ENCODE assay signal across 10 mouse cellular contexts in genomic region chr8:70240642-70241041, GRCm38 (mm10). TPM values are rescaled to one million over a fixed set of nuclear protein-coding genes. Genes with fewer than 3 reads are reported as not detected.
DNase-seq lines count a peak whose midpoint lies in the region; ATAC-seq and TF ChIP-seq lines count a peak whose summit lies in the region.
"Had no signal": no experiment of that assay in that cellular context is flagged by ENCODE, and none has a peak within 500 bp of the region (broad histone marks: within the 10 kb centered on the region; RNA-seq: fewer than 3 reads in every experiment).

No protein-coding gene starts in this region.

- peak; percentile 17 for DNase-seq in embryo, embryonic 10 days (ENCODE audit: low spot score)
- no peak for DNase-seq in embryo, embryonic 10.5 days (ENCODE audit: low spot score)
- no peak for DNase-seq in liver, adult 2 months (ENCODE audit: extremely low read depth, low read depth, low spot score)
- DNase-seq in liver, embryonic 11.5 days (ENCODE audit: low spot score), result no peak
- no peak for DNase-seq in brain, embryonic 14.5 days (ENCODE audit: low read depth)
- peak; percentile 27 for DNase-seq in thymus, postnatal 14 days
- DNase-seq in forebrain, embryonic 11.5 days (ENCODE audit: low spot score), result no peak
- DNase-seq: cerebellum, postnatal 36 days had no signal

- no peaks in the 10 kb centered on the region for H3K9me3 ChIP-seq in liver, embryonic 11.5 days (ENCODE audit: control insufficient read depth, low read length)
- H3K9me3 ChIP-seq in forebrain, embryonic 11.5 days (ENCODE audit: control insufficient read depth, low read length), result no peaks in the 10 kb centered on the region
- H3K9me3 ChIP-seq: megakaryocyte, embryonic 14.5 days had no signal

- TF ChIP-seq CTCF in liver, adult 2 months (IDR thresholded peaks at IDR 0.05; ENCODE audit: low read depth, low read length), result peak; percentile 51
- 0 out of 2 replicates have a peak, but pooled peaks have one; percentile 2 for TF ChIP-seq CTCF in brain, embryonic 14.5 days (IDR thresholded peaks at IDR 0.05; ENCODE audit: borderline replicate concordance, extremely low read depth, insufficient read depth, insufficient read length)

- H3K4me3 ChIP-seq in liver, adult 2 months (ENCODE audit: insufficient read depth, low read depth, low read length), result no peak overlapping the region
- no peak overlapping the region for H3K4me3 ChIP-seq in liver, embryonic 11.5 days (ENCODE audit: low read depth, low read length)
- H3K4me3 ChIP-seq in forebrain, embryonic 11.5 days (ENCODE audit: low read depth, low read length), result no peak overlapping the region
- H3K4me3 ChIP-seq: megakaryocyte, embryonic 14.5 days had no signal

- peaks cover 44% of the 10 kb centered on the region for H3K36me3 ChIP-seq in liver, adult 2 months (ENCODE audit: control insufficient read depth, insufficient read depth, low read length)
- H3K36me3 ChIP-seq in liver, embryonic 11.5 days (ENCODE audit: control insufficient read depth, insufficient read depth, low read length), result peaks cover 44% of the 10 kb centered on the region
- H3K36me3 ChIP-seq in forebrain, embryonic 11.5 days (ENCODE audit: control insufficient read depth, insufficient read depth, low read length), result peaks cover 30% of the 10 kb centered on the region; the same call in 1 of the 2 replicates

- H3K27me3 ChIP-seq in liver, adult 2 months (ENCODE audit: control insufficient read depth, insufficient read depth, low read length), result no peaks in the 10 kb centered on the region
- H3K27me3 ChIP-seq in liver, embryonic 11.5 days (replicated peaks; ENCODE audit: control insufficient read depth, insufficient read depth, low read length), result no peaks in the 10 kb centered on the region
- H3K27me3 ChIP-seq in forebrain, embryonic 11.5 days (ENCODE audit: control insufficient read depth, insufficient read depth, low read length), result no peaks in the 10 kb centered on the region
- H3K27me3 ChIP-seq: megakaryocyte, embryonic 14.5 days had no signal

- no peak for TF ChIP-seq POLR2A in liver, adult 2 months (IDR thresholded peaks at IDR 0.05; ENCODE audit: extremely low read depth, insufficient read depth, low read length)
- TF ChIP-seq POLR2A in brain, embryonic 14.5 days (IDR thresholded peaks at IDR 0.05; ENCODE audit: borderline replicate concordance, extremely low read depth, insufficient read depth, insufficient read length, poor library complexity, severe bottlenecking), result no peak

- no peak overlapping the region for H3K4me2 ChIP-seq in liver, embryonic 11.5 days
- no peak overlapping the region for H3K4me2 ChIP-seq in forebrain, embryonic 11.5 days (ENCODE audit: low read depth, low read length, severe bottlenecking)

- no peak for ATAC-seq in liver, embryonic 11.5 days (replicated peaks; ENCODE audit: low FRiP score)
- no peak for ATAC-seq in erythroid progenitor cell, adult 5-6 weeks (replicated peaks; ENCODE audit: low FRiP score, poor library complexity, severe bottlenecking)
- no peak for ATAC-seq in forebrain, embryonic 11.5 days (replicated peaks; ENCODE audit: low FRiP score)

- H3K79me2 ChIP-seq in liver, adult 2 months (ENCODE audit: control insufficient read depth, insufficient read depth, low read length), result peaks cover 2% of the 10 kb centered on the region

- H3K9ac ChIP-seq in liver, adult 2 months (ENCODE audit: low read depth, low read length), result no peak overlapping the region
- no peak overlapping the region for H3K9ac ChIP-seq in liver, embryonic 11.5 days (ENCODE audit: low read depth, low read length)
- no peak overlapping the region for H3K9ac ChIP-seq in forebrain, embryonic 11.5 days (ENCODE audit: low read length)

- WGBS in liver, adult 2 months, result 92% methylated on average over 5 of the region's 5 CpGs
- WGBS in liver, embryonic 11.5 days, result 87% methylated on average over 5 of the region's 5 CpGs
- 92% methylated on average over 5 of the region's 5 CpGs for WGBS in forebrain, embryonic 11.5 days

- H3K4me1 ChIP-seq in liver, adult 2 months (ENCODE audit: control insufficient read depth, insufficient read depth, low read length), result peaks cover 6% of the 10 kb centered on the region
- peaks cover 14% of the 10 kb centered on the region for H3K4me1 ChIP-seq in liver, embryonic 11.5 days (replicated peaks; ENCODE audit: control insufficient read depth, insufficient read depth, low read length)
- H3K4me1 ChIP-seq in forebrain, embryonic 11.5 days (replicated peaks; ENCODE audit: control insufficient read depth, insufficient read depth, low read length), result peaks cover under 1% of the 10 kb centered on the region; the same call in 1 of the 2 replicates

- H3K27ac ChIP-seq in liver, adult 2 months (replicated peaks; ENCODE audit: insufficient read depth, low read depth, low read length), result no peak overlapping the region
- no peak overlapping the region for H3K27ac ChIP-seq in liver, embryonic 11.5 days (ENCODE audit: low read depth, low read length)
- no peak overlapping the region for H3K27ac ChIP-seq in forebrain, embryonic 11.5 days (ENCODE audit: low read depth, low read length)

RNA-seq across cellular contexts. Expression of gene Armc6, which starts 6.4 kb away (rescaled TPM):
- total RNA-seq in liver, adult 2 months (2014; rRNA removed), result 4.4 and 6.2 TPM in 2 replicates
- 9.6 and 11.6 TPM in 2 replicates for polyA plus RNA-seq in liver, adult 2 months (2012; rRNA removed)
- polyA plus RNA-seq in liver, embryonic 11.5 days (2014; fragmentation: Nextera tagmentation; extraction: Ambion mirVana), result 34.8 and 35.0 TPM in 2 replicates
- polyA plus RNA-seq in brain, embryonic 14.5 days (2012; rRNA removed), result 96.9 and 115 TPM in 2 replicates
- 15.1 and 26.4 TPM in 2 replicates for total RNA-seq in erythroid progenitor cell, adult 5-6 weeks (2015; ENCODE audit: low replicate concordance)
- 5.1 TPM in 1 of 2 replicates, not detected in the other for total RNA-seq in erythroid progenitor cell, adult 5-6 weeks (2017; ENCODE audit: low replicate concordance)
- polyA plus RNA-seq in forebrain, embryonic 11.5 days (2014; fragmentation: Nextera tagmentation; extraction: Ambion mirVana), result 31.2 and 35.7 TPM in 2 replicates

RNA-seq across cellular contexts. Expression of gene Sugp2, which starts 6.6 kb away (rescaled TPM):
- 5.3 and 7.0 TPM in 2 replicates for total RNA-seq in liver, adult 2 months (2014; rRNA removed)
- 9.7 and 12.4 TPM in 2 replicates for polyA plus RNA-seq in liver, adult 2 months (2012; rRNA removed)
- polyA plus RNA-seq in liver, embryonic 11.5 days (2014; fragmentation: Nextera tagmentation; extraction: Ambion mirVana), result 33.0 and 40.8 TPM in 2 replicates
- polyA plus RNA-seq in brain, embryonic 14.5 days (2012; rRNA removed), result 149 and 191 TPM in 2 replicates
- total RNA-seq in erythroid progenitor cell, adult 5-6 weeks (2015; ENCODE audit: low replicate concordance), result 36.8 and 49.0 TPM in 2 replicates
- total RNA-seq in erythroid progenitor cell, adult 5-6 weeks (2017; ENCODE audit: low replicate concordance), result 51.5 and 60.7 TPM in 2 replicates
- polyA plus RNA-seq in forebrain, embryonic 11.5 days (2014; fragmentation: Nextera tagmentation; extraction: Ambion mirVana), result 60.4 and 74.7 TPM in 2 replicates

RNA-seq across cellular contexts. Expression of gene Slc25a42, which starts 28.5 kb away (rescaled TPM):
- 31.4 and 48.5 TPM in 2 replicates for total RNA-seq in liver, adult 2 months (2014; rRNA removed)
- polyA plus RNA-seq in liver, adult 2 months (2012; rRNA removed), result 96.9 and 117 TPM in 2 replicates
- 7.1 and 7.9 TPM in 2 replicates for polyA plus RNA-seq in liver, embryonic 11.5 days (2014; fragmentation: Nextera tagmentation; extraction: Ambion mirVana)
- 26.2 and 26.8 TPM in 2 replicates for polyA plus RNA-seq in brain, embryonic 14.5 days (2012; rRNA removed)
- total RNA-seq in erythroid progenitor cell, adult 5-6 weeks (2015; ENCODE audit: low replicate concordance), result 30.6 and 35.3 TPM in 2 replicates
- total RNA-seq in erythroid progenitor cell, adult 5-6 weeks (2017; ENCODE audit: low replicate concordance), result 16.2 and 24.4 TPM in 2 replicates
- polyA plus RNA-seq in forebrain, embryonic 11.5 days (2014; fragmentation: Nextera tagmentation; extraction: Ambion mirVana), result 1.9 and 2.5 TPM in 2 replicates

RNA-seq across cellular contexts. Expression of gene Homer3, which starts 42.0 kb away (rescaled TPM):
- total RNA-seq in liver, adult 2 months (2014; rRNA removed), result 1.4 and 2.6 TPM in 2 replicates
- 3.1 and 3.7 TPM in 2 replicates for polyA plus RNA-seq in liver, adult 2 months (2012; rRNA removed)
- polyA plus RNA-seq in liver, embryonic 11.5 days (2014; fragmentation: Nextera tagmentation; extraction: Ambion mirVana), result 33.9 and 37.9 TPM in 2 replicates
- 68.5 and 80.2 TPM in 2 replicates for polyA plus RNA-seq in brain, embryonic 14.5 days (2012; rRNA removed)
- 1.3 TPM in 1 of 2 replicates, not detected in the other for total RNA-seq in erythroid progenitor cell, adult 5-6 weeks (2015; ENCODE audit: low replicate concordance)
- not detected in 2 replicates for total RNA-seq in erythroid progenitor cell, adult 5-6 weeks (2017; ENCODE audit: low replicate concordance)
- 87.6 and 91.4 TPM in 2 replicates for polyA plus RNA-seq in forebrain, embryonic 11.5 days (2014; fragmentation: Nextera tagmentation; extraction: Ambion mirVana)

Comparison
In these comparisons a context has a peak if more than half of its experiments do, and no peak if none do; other contexts are left out.
1. DNase-seq: peak in embryo, embryonic 10 days (single experiment) and thymus, postnatal 14 days (single experiment); none in embryo, embryonic 10.5 days (single experiment), liver, adult 2 months (single experiment), liver, embryonic 11.5 days (single experiment), brain, embryonic 14.5 days (single experiment) and forebrain, embryonic 11.5 days (single experiment).